Mouse (Mus musculus): ENCODE measurements around the gene Rfx5. TPM values are rescaled to one million over a fixed set of nuclear protein-coding genes. Genes with fewer than 3 reads are reported as not detected.
A peak's percentile ranks its signal among the peaks of the same experiment; 100 is the strongest.
"Not testable (repeated sequence)": the region's sequence is repeated elsewhere in the genome, so short reads cannot be mapped to it uniquely, and the experiment has no call there.

Rfx5 gene
- total RNA-seq, 1 experiment from 2014 or later, result 36.2 TPM

GRCm38 (mm10) chr3:94936147-94936546 is 17.7 kb upstream of the Rfx5 start:
- DNase-seq, result not testable (repeated sequence)

GRCm38 (mm10) chr3:94937194-94937593 is 16.7 kb upstream of the Rfx5 start:
- DNase-seq, result not testable (repeated sequence)

- DNase-seq, result not testable (repeated sequence)
These were observed 13.8 kb upstream of the Rfx5 start for GRCm38 (mm10) chr3:94940033-94940432.

GRCm38 (mm10) chr3:94942211-94942967 is 11.5 kb upstream of the Rfx5 start:
- DNase-seq, result not testable (repeated sequence)

- not testable (repeated sequence) for DNase-seq
These were observed 10.2 kb upstream of the Rfx5 start for GRCm38 (mm10) chr3:94943706-94944105.

- no peak for DNase-seq
These were observed 5.7 kb upstream of the Rfx5 start for GRCm38 (mm10) chr3:94948066-94948614.

GRCm38 (mm10) chr3:94949645-94950044 is 4.2 kb upstream of the Rfx5 start:
- DNase-seq, result no peak

- DNase-seq, result no peak
These were observed 1.1 kb upstream of the Rfx5 start for GRCm38 (mm10) chr3:94952806-94953205.

GRCm38 (mm10) chr3:94953384-94953763 is 501 bp upstream of the Rfx5 start:
- no peak for DNase-seq

- DNase-seq, result no peak
These were observed 4.4 kb downstream of the Rfx5 start for GRCm38 (mm10) chr3:94958295-94958694.

- DNase-seq, result no peak
These were observed 6.0 kb downstream of the Rfx5 start for GRCm38 (mm10) chr3:94959871-94960270.

- DNase-seq, result no peak
These were observed 6.4 kb downstream of the Rfx5 start for GRCm38 (mm10) chr3:94960322-94960721.

- no peak for DNase-seq
These were observed 11.1 kb downstream of the Rfx5 start for GRCm38 (mm10) chr3:94964989-94965388.

GRCm38 (mm10) chr3:94965878-94966277 is 12.0 kb downstream of the Rfx5 start:
- DNase-seq, result no peak

GRCm38 (mm10) chr3:94972552-94972951 is 18.7 kb downstream of the Rfx5 start:
- DNase-seq, result no peak

- no peak for DNase-seq
These were observed 19.7 kb downstream of the Rfx5 start for GRCm38 (mm10) chr3:94973620-94974019.

GRCm38 (mm10) chr3:94974026-94974527 is 20.2 kb downstream of the Rfx5 start:
- no peak for DNase-seq

GRCm38 (mm10) chr3:94974528-94975422 is 20.9 kb downstream of the Rfx5 start, which contains the start of gene Pi4kb:
TSS of gene Pi4kb (plus strand) at chr3:94974731.
- peak; percentile 80 for DNase-seq

- DNase-seq, result no peak
These were observed 30.4 kb downstream of the Rfx5 start for GRCm38 (mm10) chr3:94984312-94984711.

- DNase-seq, result no peak
These were observed 31.6 kb downstream of the Rfx5 start for GRCm38 (mm10) chr3:94985513-94985912.

- peak; percentile 55 for DNase-seq
These were observed 33.7 kb downstream of the Rfx5 start for GRCm38 (mm10) chr3:94987578-94987977.

- DNase-seq, result no peak
These were observed 35.4 kb downstream of the Rfx5 start for GRCm38 (mm10) chr3:94989159-94989761.
